Mouse (Mus musculus) MEL (cell line): ENCODE measurements around the gene Cldn8.
A peak's percentile ranks its signal among the peaks of the same experiment; 100 is the strongest.

Experiments used
- CTCF ChIP-seq, 3 experiments: IDR thresholded peaks in 2 of 3; conservative IDR thresholded peaks in 1 of 3; 2 replicates each; pipeline ENCODE4 v1.5.1; 2011 to 2012; ENCODE audit warnings: low read length in 3 of 3, low read depth in 2 of 3, mild to moderate bottlenecking in 2 of 3, improper control_type of control experiment in 1 of 3, inconsistent platforms in 1 of 3, mixed read lengths in 1 of 3, moderate library complexity in 1 of 3; ENCODE audit not compliant: control insufficient read depth in 1 of 3, insufficient read depth in 1 of 3, poor library complexity in 1 of 3, severe bottlenecking in 1 of 3
- E2F4 ChIP-seq: IDR thresholded peaks from 2 replicates; pipeline ENCODE4 v1.6.1; 2011; ENCODE audit warnings: low read depth, low read length, improper control_type of control experiment, borderline replicate concordance
- EP300 ChIP-seq, 2 experiments: IDR thresholded peaks; 2 replicates each; pipeline ENCODE4 v1.6.1; 2011; ENCODE audit warnings: improper control_type of control experiment in 2 of 2, low read length in 2 of 2, low read depth in 1 of 2, mild to moderate bottlenecking in 1 of 2
- GATA1 ChIP-seq: IDR thresholded peaks from 2 replicates; pipeline ENCODE4 v1.6.1; 2011; ENCODE audit warnings: low read depth, low read length, improper control_type of control experiment
- KAT2A ChIP-seq: conservative IDR thresholded peaks from 2 replicates; pipeline ENCODE4 v1.6.1; 2012; ENCODE audit warnings: low read depth, low read length, improper control_type of control experiment, inconsistent platforms
- MAFK ChIP-seq: IDR thresholded peaks from 2 replicates; pipeline ENCODE4 v1.6.1; 2011; ENCODE audit warnings: low read depth, mild to moderate bottlenecking, low read length, improper control_type of control experiment, borderline replicate concordance
- MAZ ChIP-seq: IDR thresholded peaks from 2 replicates; pipeline ENCODE4 v1.6.1; 2012; ENCODE audit warnings: low read depth, mild to moderate bottlenecking, inconsistent platforms, low read length, improper control_type of control experiment
- MEF2A ChIP-seq: IDR thresholded peaks from 2 replicates; pipeline ENCODE4 v1.6.1; 2014; ENCODE audit warnings: low read depth, mild to moderate bottlenecking, inconsistent platforms, low read length, improper control_type of control experiment; ENCODE audit not compliant: poor library complexity, insufficient replicate concordance, severe bottlenecking; ENCODE audit errors: extremely low read depth
- MYB ChIP-seq: IDR thresholded peaks from 2 replicates; pipeline ENCODE4 v1.6.1; 2011; ENCODE audit warnings: mild to moderate bottlenecking, low read depth, low read length, improper control_type of control experiment
- POLR2A ChIP-seq, 2 experiments: IDR thresholded peaks; 2 replicates each; pipeline ENCODE4 v1.6.1; 2011 to 2012; ENCODE audit warnings: low read length in 2 of 2, mild to moderate bottlenecking in 2 of 2, control low read depth in 1 of 2, improper control_type of control experiment in 1 of 2, low read depth in 1 of 2, moderate library complexity in 1 of 2; ENCODE audit not compliant: control insufficient read depth in 1 of 2, insufficient read depth in 1 of 2, poor library complexity in 1 of 2
- POLR2AphosphoS2 ChIP-seq: IDR thresholded peaks from 2 replicates; pipeline ENCODE4 v1.6.1; 2011; ENCODE audit warnings: low read length, improper control_type of control experiment
- TAL1 ChIP-seq: IDR thresholded peaks from 2 replicates; pipeline ENCODE4 v1.6.1; 2012; ENCODE audit warnings: mild to moderate bottlenecking, inconsistent platforms, low read length, moderate library complexity, mixed read lengths
- UBTF ChIP-seq: IDR thresholded peaks from 2 replicates; pipeline ENCODE4 v1.6.1; 2012; ENCODE audit warnings: low read depth, mild to moderate bottlenecking, inconsistent platforms, low read length, improper control_type of control experiment, moderate library complexity, borderline replicate concordance; ENCODE audit not compliant: insufficient read depth

- TF ChIP-seq MAFK (no peak), POLR2A (IDR thresholded peaks at IDR 0.05; ENCODE audit: control insufficient read depth in 1 of 2, insufficient read depth in 1 of 2, low read depth in 1 of 2, low read length in 2 of 2, poor library complexity in 1 of 2) (no peak), CTCF (IDR thresholded peaks at IDR 0.05 in 2 of 3, conservative IDR thresholded peaks at IDR 0.05 in 1 of 3; ENCODE audit: control insufficient read depth in 1 of 3, insufficient read depth in 1 of 3, low read depth in 2 of 3, low read length in 3 of 3, poor library complexity in 1 of 3, severe bottlenecking in 1 of 3) (peak in 2 of 3 experiments; percentile 14 to 22; a peak in 1 of 6 replicates), POLR2AphosphoS2 (no peak), MEF2A (no peak), EP300 (IDR thresholded peaks at IDR 0.05; ENCODE audit: low read depth in 1 of 2, low read length in 2 of 2) (no peak), MAZ (no peak), TAL1 (no peak), KAT2A (no peak), MYB (no peak), E2F4 (no peak), UBTF (no peak), GATA1 (no peak)
These were observed 20.5 kb downstream of the Cldn8 start for GRCm38 (mm10) chr16:88542488-88542887.
